Mouse (Mus musculus): ENCODE measurements around the gene Hsf5. TPM values are rescaled to one million over a fixed set of nuclear protein-coding genes. Genes with fewer than 3 reads are reported as not detected.

Hsf5 gene
- polyA plus RNA-seq, 1 experiment from 2014 or later = 0.41 TPM

DNA sequence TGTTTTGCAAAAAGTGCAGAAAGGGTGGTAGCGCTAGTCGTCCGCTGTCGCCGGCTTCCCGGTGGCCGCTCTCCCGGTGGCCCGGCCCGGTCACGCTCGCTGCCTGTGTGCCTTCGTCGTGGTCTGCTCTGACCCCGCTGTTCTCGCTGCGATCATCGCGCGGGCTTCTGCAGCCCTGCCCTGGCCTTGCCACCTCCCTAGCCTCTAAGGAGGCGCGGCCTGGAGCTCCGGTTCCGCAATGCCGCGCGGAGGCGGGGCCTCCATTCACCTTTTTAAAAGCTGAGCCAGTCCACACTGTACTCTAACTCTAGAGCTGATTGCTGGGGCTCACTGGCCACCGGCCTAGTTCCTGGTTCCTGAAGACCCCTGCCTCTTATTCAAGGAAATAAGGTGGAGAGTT lies 22.2 kb downstream of the Hsf5 start:
- ATAC-seq (ENCODE audit: insufficient number of reproducible peaks, insufficient read depth, low FRiP score, low read depth) = peak; percentile 88
- Histone ChIP-seq H3K9ac (replicated peaks; ENCODE audit: low read depth, low read length) (peak overlapping the region; percentile 59), H3K4me2 (replicated peaks; ENCODE audit: low read depth, low read length) (peak overlapping the region; percentile 63), H3K27ac (ENCODE audit: low read length) (no peak overlapping the region), H3K36me3 (ENCODE audit: control insufficient read depth, insufficient read depth, low read length) (no peaks in the 10 kb centered on the region; the same call in 1 of the 2 replicates), H3K9me3 (ENCODE audit: control insufficient read depth, low read depth, low read length) (no peaks in the 10 kb centered on the region), H3K4me1 (ENCODE audit: control insufficient read depth, insufficient read depth, low read length) (no peaks in the 10 kb centered on the region), H3K4me3 (ENCODE audit: low read depth, low read length) (peak overlapping the region; percentile 41), H3K27me3 (ENCODE audit: control insufficient read depth, insufficient read depth, low read length) (no peaks in the 10 kb centered on the region)
- 1% methylated on average over 29 of the region's 29 CpGs for WGBS

GRCm38 (mm10) chr11:87642865-87643264 lies 25.9 kb downstream of the Hsf5 start:
- Histone ChIP-seq H3K27ac (ENCODE audit: low read length) (no peak overlapping the region), H3K27me3 (ENCODE audit: control insufficient read depth, insufficient read depth, low read length) (no peaks in the 10 kb centered on the region), H3K4me3 (ENCODE audit: low read depth, low read length) (no peak overlapping the region), H3K9me3 (ENCODE audit: control insufficient read depth, low read depth, low read length) (no peaks in the 10 kb centered on the region), H3K4me2 (replicated peaks; ENCODE audit: low read depth, low read length) (no peak overlapping the region), H3K9ac (replicated peaks; ENCODE audit: low read depth, low read length) (no peak overlapping the region), H3K36me3 (ENCODE audit: control insufficient read depth, insufficient read depth, low read length) (no peaks in the 10 kb centered on the region), H3K4me1 (ENCODE audit: control insufficient read depth, insufficient read depth, low read length) (no peaks in the 10 kb centered on the region)
- ATAC-seq (ENCODE audit: insufficient number of reproducible peaks, insufficient read depth, low FRiP score, low read depth) = no peak

- Histone ChIP-seq H3K27me3 (ENCODE audit: control insufficient read depth, insufficient read depth, low read length) (no peaks in the 10 kb centered on the region), H3K4me2 (replicated peaks; ENCODE audit: low read depth, low read length) (no peak overlapping the region), H3K27ac (ENCODE audit: low read length) (no peak overlapping the region), H3K36me3 (ENCODE audit: control insufficient read depth, insufficient read depth, low read length) (no peaks in the 10 kb centered on the region), H3K9ac (replicated peaks; ENCODE audit: low read depth, low read length) (no peak overlapping the region), H3K4me1 (ENCODE audit: control insufficient read depth, insufficient read depth, low read length) (no peaks in the 10 kb centered on the region), H3K4me3 (ENCODE audit: low read depth, low read length) (no peak overlapping the region), H3K9me3 (ENCODE audit: control insufficient read depth, low read depth, low read length) (no peaks in the 10 kb centered on the region)
- 65% methylated on average over 5 of the region's 5 CpGs for WGBS
- ATAC-seq (ENCODE audit: insufficient number of reproducible peaks, insufficient read depth, low FRiP score, low read depth) = no peak
Measured at GRCm38 (mm10) chr11:87654693-87655092, 37.7 kb downstream of the Hsf5 start.

- Histone ChIP-seq H3K27ac (ENCODE audit: low read length) (no peak overlapping the region), H3K4me2 (replicated peaks; ENCODE audit: low read depth, low read length) (no peak overlapping the region), H3K9ac (replicated peaks; ENCODE audit: low read depth, low read length) (no peak overlapping the region), H3K4me1 (ENCODE audit: control insufficient read depth, insufficient read depth, low read length) (no peaks in the 10 kb centered on the region), H3K27me3 (ENCODE audit: control insufficient read depth, insufficient read depth, low read length) (no peaks in the 10 kb centered on the region), H3K36me3 (ENCODE audit: control insufficient read depth, insufficient read depth, low read length) (no peaks in the 10 kb centered on the region), H3K4me3 (ENCODE audit: low read depth, low read length) (no peak overlapping the region), H3K9me3 (ENCODE audit: control insufficient read depth, low read depth, low read length) (no peaks in the 10 kb centered on the region)
- 68% methylated on average over 7 of the region's 7 CpGs for WGBS
- no peak for ATAC-seq (ENCODE audit: insufficient number of reproducible peaks, insufficient read depth, low FRiP score, low read depth)
Measured at GRCm38 (mm10) chr11:87659216-87659615, 42.3 kb downstream of the Hsf5 start.

DNA sequence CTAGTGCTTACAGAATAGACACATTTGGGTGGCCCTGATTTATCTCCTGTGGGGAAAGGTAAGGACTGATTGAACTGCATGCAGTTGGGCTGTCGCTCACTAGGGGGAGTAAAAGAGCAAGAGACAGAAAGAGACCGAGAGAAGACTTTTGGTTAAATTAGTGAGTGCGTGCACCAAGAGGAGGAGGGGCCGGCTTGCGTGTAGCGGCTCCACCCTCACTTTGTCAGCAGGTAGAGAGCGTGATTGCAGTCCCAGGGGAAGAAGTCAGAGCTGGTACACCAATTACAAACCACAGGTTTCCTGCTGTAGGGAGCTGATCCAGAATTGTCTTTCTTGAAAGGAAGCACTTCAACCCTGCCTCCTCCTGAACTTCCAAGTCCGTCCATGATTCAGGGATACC lies 45.4 kb downstream of the Hsf5 start, which contains the start of gene Rnf43:
Gene Rnf43, plus strand, starts transcription at position 316 of the 400 bp plus-strand sequence.
- Histone ChIP-seq H3K4me3 (ENCODE audit: low read depth, low read length) (peak within 1 kb of the TSS; percentile 36), H3K4me2 (replicated peaks; ENCODE audit: low read depth, low read length) (peak within 1 kb of the TSS; percentile 46), H3K27me3 (ENCODE audit: control insufficient read depth, insufficient read depth, low read length) (no peaks in the 10 kb centered on the region), H3K9ac (replicated peaks; ENCODE audit: low read depth, low read length) (peak within 1 kb of the TSS; percentile 50), H3K9me3 (ENCODE audit: control insufficient read depth, low read depth, low read length) (no peaks in the 10 kb centered on the region), H3K36me3 (ENCODE audit: control insufficient read depth, insufficient read depth, low read length) (no peaks in the 10 kb centered on the region), H3K4me1 (ENCODE audit: control insufficient read depth, insufficient read depth, low read length) (no peaks in the 10 kb centered on the region), H3K27ac (ENCODE audit: low read length) (peak within 1 kb of the TSS; percentile 44)
- peak; percentile 94 for ATAC-seq (ENCODE audit: insufficient number of reproducible peaks, insufficient read depth, low FRiP score, low read depth)
- WGBS = under 1% methylated on average over 8 of the region's 8 CpGs

DNA sequence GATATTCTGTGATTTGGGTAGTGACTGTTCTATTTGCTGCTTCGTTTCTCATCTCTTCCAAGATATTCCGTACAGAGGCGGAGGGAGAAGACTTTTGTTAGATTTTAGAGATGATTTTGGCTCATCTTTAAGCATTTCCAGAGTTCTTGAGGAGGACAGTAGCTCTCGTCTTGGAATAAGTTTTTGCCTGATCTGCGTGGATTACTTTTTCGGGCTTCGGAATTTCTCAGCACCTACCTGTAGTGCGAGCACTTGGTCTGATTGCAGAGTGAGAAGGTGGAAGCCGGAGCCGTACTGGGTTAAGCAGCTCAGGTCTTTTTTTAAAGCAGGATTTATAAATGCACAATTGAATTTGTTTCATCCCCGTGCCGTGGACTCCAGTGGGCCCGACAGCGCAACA lies 45.9 kb downstream of the Hsf5 start:
- Histone ChIP-seq H3K27me3 (ENCODE audit: control insufficient read depth, insufficient read depth, low read length) (no peaks in the 10 kb centered on the region), H3K4me2 (replicated peaks; ENCODE audit: low read depth, low read length) (peak overlapping the region; percentile 46), H3K9me3 (ENCODE audit: control insufficient read depth, low read depth, low read length) (no peaks in the 10 kb centered on the region), H3K9ac (replicated peaks; ENCODE audit: low read depth, low read length) (peak overlapping the region; percentile 50), H3K4me3 (ENCODE audit: low read depth, low read length) (peak overlapping the region; percentile 36), H3K36me3 (ENCODE audit: control insufficient read depth, insufficient read depth, low read length) (no peaks in the 10 kb centered on the region), H3K4me1 (ENCODE audit: control insufficient read depth, insufficient read depth, low read length) (no peaks in the 10 kb centered on the region), H3K27ac (ENCODE audit: low read length) (peak overlapping the region; percentile 44)
- 13% methylated on average over 14 of the region's 14 CpGs for WGBS
- ATAC-seq (ENCODE audit: insufficient number of reproducible peaks, insufficient read depth, low FRiP score, low read depth) = no peak

DNA sequence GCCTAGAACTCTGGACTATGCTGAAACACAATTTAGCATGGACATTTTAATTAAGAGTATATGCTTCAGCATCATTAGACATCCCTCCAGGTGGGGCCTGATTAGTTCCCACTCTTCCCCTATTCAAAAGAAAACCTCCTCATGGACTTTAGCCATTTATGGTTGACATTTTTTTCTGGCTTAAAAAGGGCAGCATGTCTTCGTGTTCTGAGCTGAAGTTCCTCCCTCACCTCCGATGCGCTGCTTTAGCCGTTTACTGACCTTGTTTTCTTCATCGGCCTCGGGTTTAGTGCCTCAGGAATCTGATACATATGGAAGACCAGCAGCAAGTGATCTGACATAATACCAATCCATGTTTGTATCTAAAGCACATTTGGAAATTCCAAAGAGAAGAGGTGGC lies 47.0 kb downstream of the Hsf5 start:
- no peaks in the 10 kb centered on the region for H3K9me3 ChIP-seq (ENCODE audit: control insufficient read depth, low read depth, low read length)
- no peaks in the 10 kb centered on the region for H3K27me3 ChIP-seq (ENCODE audit: control insufficient read depth, insufficient read depth, low read length)
- H3K9ac ChIP-seq (replicated peaks; ENCODE audit: low read depth, low read length) = peak overlapping the region; percentile 50
- peak overlapping the region; percentile 46 for H3K4me2 ChIP-seq (replicated peaks; ENCODE audit: low read depth, low read length)
- H3K36me3 ChIP-seq (ENCODE audit: control insufficient read depth, insufficient read depth, low read length) = no peaks in the 10 kb centered on the region
- WGBS = 58% methylated on average over 6 of the region's 6 CpGs
- H3K4me3 ChIP-seq (ENCODE audit: low read depth, low read length) = peak overlapping the region; percentile 36
- no peaks in the 10 kb centered on the region for H3K4me1 ChIP-seq (ENCODE audit: control insufficient read depth, insufficient read depth, low read length)
- ATAC-seq (ENCODE audit: insufficient number of reproducible peaks, insufficient read depth, low FRiP score, low read depth) = no peak
- no peak overlapping the region for H3K27ac ChIP-seq (ENCODE audit: low read length)

GRCm38 (mm10) chr11:87664521-87664920 lies 47.6 kb downstream of the Hsf5 start:
- H3K4me1 ChIP-seq (ENCODE audit: control insufficient read depth, insufficient read depth, low read length) = no peaks in the 10 kb centered on the region
- peak overlapping the region; percentile 48; the same call in 1 of the 2 replicates for H3K27ac ChIP-seq (ENCODE audit: low read length)
- H3K9me3 ChIP-seq (ENCODE audit: control insufficient read depth, low read depth, low read length) = no peaks in the 10 kb centered on the region
- no peaks in the 10 kb centered on the region for H3K27me3 ChIP-seq (ENCODE audit: control insufficient read depth, insufficient read depth, low read length)
- peak overlapping the region; percentile 36 for H3K4me3 ChIP-seq (ENCODE audit: low read depth, low read length)
- no peaks in the 10 kb centered on the region for H3K36me3 ChIP-seq (ENCODE audit: control insufficient read depth, insufficient read depth, low read length)
- H3K9ac ChIP-seq (replicated peaks; ENCODE audit: low read depth, low read length) = peak overlapping the region; percentile 50; the same call in 1 of the 2 replicates
- no peak for ATAC-seq (ENCODE audit: insufficient number of reproducible peaks, insufficient read depth, low FRiP score, low read depth)
- WGBS = 69% methylated on average over 12 of the region's 12 CpGs
- peak overlapping the region; percentile 46 for H3K4me2 ChIP-seq (replicated peaks; ENCODE audit: low read depth, low read length)

DNA sequence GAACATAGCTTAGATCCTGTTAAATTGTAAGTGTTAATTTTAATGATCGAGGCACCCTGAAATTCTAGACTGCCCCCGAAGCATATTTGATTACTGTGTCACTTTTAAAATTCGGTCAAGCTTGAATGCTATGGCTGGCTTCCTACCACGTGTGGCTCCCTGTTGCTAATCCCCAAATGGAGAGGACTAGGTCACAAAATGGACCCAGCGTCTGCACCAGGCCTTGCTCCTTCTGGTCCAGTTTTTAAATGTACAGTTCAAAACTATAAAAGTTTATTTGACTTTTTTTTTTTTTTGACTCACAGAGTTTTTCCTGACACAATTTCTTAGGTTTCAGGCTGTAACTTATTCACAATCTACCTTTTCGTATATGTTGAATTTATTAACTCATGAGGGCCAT lies 48.3 kb downstream of the Hsf5 start:
- H3K4me1 ChIP-seq (ENCODE audit: control insufficient read depth, insufficient read depth, low read length) = no peaks in the 10 kb centered on the region
- 56% methylated on average over 6 of the region's 6 CpGs for WGBS
- H3K4me3 ChIP-seq (ENCODE audit: low read depth, low read length) = peak overlapping the region; percentile 30; the same call in 1 of the 2 replicates
- ATAC-seq (ENCODE audit: insufficient number of reproducible peaks, insufficient read depth, low FRiP score, low read depth) = no peak
- H3K9ac ChIP-seq (replicated peaks; ENCODE audit: low read depth, low read length) = no peak overlapping the region
- H3K27ac ChIP-seq (ENCODE audit: low read length) = no peak overlapping the region
- H3K9me3 ChIP-seq (ENCODE audit: control insufficient read depth, low read depth, low read length) = no peaks in the 10 kb centered on the region
- no peaks in the 10 kb centered on the region for H3K36me3 ChIP-seq (ENCODE audit: control insufficient read depth, insufficient read depth, low read length)
- H3K4me2 ChIP-seq (replicated peaks; ENCODE audit: low read depth, low read length) = peak overlapping the region; percentile 31
- H3K27me3 ChIP-seq (ENCODE audit: control insufficient read depth, insufficient read depth, low read length) = no peaks in the 10 kb centered on the region
